Mouse (Mus musculus): ENCODE measurements around the gene Psmg3.

GRCm38 (mm10) chr5:139801880-139802279 lies 24.8 kb downstream of the Psmg3 start:
- TF ChIP-seq CTCF (IDR thresholded peaks at IDR 0.05; ENCODE audit: borderline replicate concordance, insufficient read depth, low read length) = no peak
- no peak for TF ChIP-seq POLR2A (IDR thresholded peaks at IDR 0.05; ENCODE audit: low read depth, low read length)

All from embryonic fibroblast, embryonic 13.5 days (primary cell).